Mouse (Mus musculus) liver (tissue): ENCODE data around the gene Cmklr1.
A peak's percentile ranks its signal among the peaks of the same experiment; 100 is the strongest.

ENCODE experiments used
- DNase-seq: peaks from one replicate; pipeline ENCODE4 v3.0.0-alpha.2; 2020; ENCODE audit warnings: mixed read lengths

The Cmklr1 gene

GRCm38 (mm10) chr5:113584439-113584838 lies 65.8 kb downstream of the Cmklr1 start:
- peak; percentile 10 for DNase-seq

- DNase-seq, result no peak
Observed at GRCm38 (mm10) chr5:113583424-113584162, 66.6 kb downstream of the Cmklr1 start.

DNA sequence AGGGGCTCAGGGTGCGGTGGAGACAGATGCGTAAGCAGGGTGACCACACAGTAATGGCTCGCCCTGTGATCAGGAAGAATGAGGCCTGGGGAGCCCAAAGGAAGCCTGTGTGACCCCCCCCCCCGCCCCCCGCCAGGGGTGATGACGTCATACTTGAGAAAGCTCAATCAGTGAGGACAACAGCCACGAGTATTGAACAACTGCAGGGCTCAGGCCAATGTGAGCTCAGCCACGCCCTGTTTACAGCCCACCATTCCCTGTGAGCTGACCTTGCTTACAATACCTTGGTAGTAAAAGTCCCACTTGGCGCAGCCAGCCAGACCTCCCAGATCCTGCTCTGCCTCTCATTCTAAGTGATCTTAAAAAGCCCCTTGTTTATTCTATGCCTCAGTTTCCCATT lies 69.4 kb downstream of the Cmklr1 start:
- no peak for DNase-seq

DNA sequence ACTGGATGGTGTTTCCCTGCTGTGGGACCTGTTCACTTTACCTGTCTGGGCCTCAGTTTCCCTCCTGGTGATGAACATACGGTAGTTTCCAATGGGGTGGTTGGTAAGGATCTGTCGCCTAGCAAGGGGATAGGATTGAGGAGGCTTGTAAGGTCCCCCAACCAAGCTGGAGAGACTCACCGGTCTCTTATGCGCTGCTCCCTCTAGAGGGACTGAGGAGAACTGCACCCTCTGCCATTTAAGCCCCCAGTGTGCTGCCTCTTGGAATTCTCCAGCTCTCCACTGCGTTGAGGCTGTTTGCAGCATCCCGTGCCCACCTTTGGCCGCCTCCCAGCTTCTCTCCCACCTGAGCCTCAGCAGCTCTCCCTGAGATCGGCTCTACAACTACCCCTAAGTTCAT lies 70.0 kb downstream of the Cmklr1 start:
- DNase-seq, result no peak

GRCm38 (mm10) chr5:113579128-113579527 lies 71.1 kb downstream of the Cmklr1 start:
- no peak for DNase-seq

- no peak for DNase-seq
Observed at GRCm38 (mm10) chr5:113578428-113578827, 71.8 kb downstream of the Cmklr1 start.

- no peak for DNase-seq
Observed at GRCm38 (mm10) chr5:113577555-113577954, 72.7 kb downstream of the Cmklr1 start.

- DNase-seq, result peak; percentile 12
Observed at GRCm38 (mm10) chr5:113570056-113570717, 80.0 kb downstream of the Cmklr1 start.

DNA sequence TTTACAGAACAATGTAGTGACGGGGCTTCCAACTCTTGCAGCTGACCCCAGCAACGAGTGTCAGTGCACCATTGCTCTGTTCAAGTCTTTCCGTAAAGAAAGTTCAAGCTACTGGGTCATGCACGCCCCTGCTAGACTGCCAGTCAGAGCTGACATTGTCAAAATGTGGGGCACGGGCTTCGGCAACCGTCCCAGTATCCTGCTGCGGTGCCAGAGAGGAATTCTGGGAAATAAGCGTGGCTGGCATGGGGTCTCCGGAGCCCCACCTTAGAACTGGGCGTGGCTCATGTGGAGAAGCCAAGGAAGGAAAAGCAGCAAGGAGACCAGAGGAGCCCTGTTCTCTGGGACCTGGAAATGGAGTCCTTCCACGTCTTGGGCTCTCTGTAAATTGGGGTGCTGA lies 84.4 kb downstream of the Cmklr1 start:
- DNase-seq, result no peak

DNA sequence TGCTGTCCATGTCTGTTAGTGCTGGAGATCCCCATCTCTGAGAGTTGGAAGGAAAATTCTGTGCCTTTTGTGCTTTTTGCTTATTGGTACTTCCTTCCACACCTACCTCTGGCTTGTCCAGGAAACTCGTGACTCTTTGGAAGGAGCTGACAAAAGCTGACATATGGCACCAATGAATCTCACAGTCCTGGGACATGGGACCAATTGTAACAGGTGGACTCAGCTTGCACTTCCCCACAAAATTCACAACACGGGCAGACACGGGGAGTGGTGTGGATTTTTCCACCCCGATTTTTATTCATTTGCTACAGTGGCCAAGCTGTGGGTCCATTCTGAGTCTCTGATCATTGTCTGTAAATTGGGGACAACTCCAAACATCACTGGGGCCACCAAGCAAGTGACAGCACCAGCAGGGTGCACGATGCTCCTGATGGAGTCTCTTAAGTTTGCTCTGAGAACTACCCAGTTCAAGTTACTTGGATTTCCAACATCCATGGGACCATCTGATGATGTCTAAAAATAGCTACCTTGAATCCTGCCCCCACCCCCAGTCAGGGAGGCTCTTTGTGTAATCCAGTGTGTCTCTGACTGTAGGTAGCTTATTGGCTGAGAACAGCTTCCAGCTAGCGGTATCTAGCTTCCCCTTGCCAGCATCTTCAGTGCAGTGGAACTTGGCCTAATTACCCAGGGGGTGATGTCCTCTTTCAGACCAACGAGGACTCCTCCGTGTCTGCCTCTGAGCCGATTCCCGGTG lies 84.9 kb downstream of the Cmklr1 start:
- no peak for DNase-seq

DNA sequence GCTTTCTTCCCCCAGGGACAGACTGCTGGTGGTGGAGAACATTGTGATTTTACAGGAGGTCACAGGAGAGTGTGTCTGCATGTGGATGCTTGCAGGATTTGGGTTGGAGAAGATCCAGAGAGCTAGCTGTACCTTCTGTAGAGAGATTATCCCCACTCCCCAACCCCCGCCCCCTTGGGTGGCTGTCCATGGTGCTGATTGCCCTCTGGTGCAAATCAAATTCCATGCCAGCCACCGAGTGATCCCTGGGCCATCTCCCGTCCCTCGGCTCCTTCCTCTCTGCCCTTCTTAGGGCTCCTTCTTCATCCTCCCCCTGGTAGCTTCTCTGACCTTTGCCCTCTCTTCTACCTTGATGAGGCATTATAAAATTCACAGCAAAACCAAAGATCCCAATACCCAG lies 85.8 kb downstream of the Cmklr1 start:
- no peak for DNase-seq
